Mouse (Mus musculus) megakaryocyte, embryonic 14.5 days (primary cell): ENCODE results near the gene 4930516K23Rik.

ENCODE experiments used
- FLI1 ChIP-seq: IDR thresholded peaks from 2 replicates; pipeline ENCODE4 v1.6.1; 2012; ENCODE audit warnings: low read length, inconsistent platforms, mixed read lengths
- GATA1 ChIP-seq: IDR thresholded peaks from 3 replicates; pipeline ENCODE4 v1.6.1; 2012; ENCODE audit warnings: mixed read lengths, low read length, inconsistent platforms, borderline replicate concordance

DNA sequence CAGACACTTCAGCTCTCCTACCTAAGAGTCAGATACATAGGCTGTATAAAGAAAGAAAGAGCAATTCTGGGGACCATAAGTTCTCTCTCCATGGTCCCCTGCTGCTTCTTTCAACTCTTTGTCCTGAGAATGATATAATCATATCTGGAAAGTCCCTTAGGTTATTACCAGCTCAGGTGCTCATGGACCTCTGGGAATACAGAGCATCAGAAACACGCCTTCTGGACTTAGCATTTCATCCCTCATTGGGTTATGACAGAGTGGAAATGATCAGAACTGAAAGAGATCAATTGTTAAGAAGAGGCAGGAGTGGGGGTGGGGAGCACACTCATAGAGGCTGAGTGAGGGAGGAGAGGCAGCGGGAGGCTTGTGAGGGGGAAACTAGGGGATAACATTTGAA lies 10.5 kb upstream of the 4930516K23Rik start, which contains the start of gene Olfr644:
- TF ChIP-seq GATA1 (no peak), FLI1 (no peak)
